ENCODE assay signal across 22 mouse cellular contexts in genomic region chr14:59827409-59827808, GRCm38 (mm10).
"Had no signal": no experiment of that assay in that cellular context is flagged by ENCODE, and none has a peak within 500 bp of the region (broad histone marks: within the 10 kb centered on the region; RNA-seq: fewer than 3 reads in every experiment).

No protein-coding gene starts in this region.

- H3K27ac ChIP-seq: kidney, embryonic 15.5 days; layer of hippocampus, adult 2 months; left cerebral cortex, adult 2 months; liver, embryonic 13.5 days; midbrain, embryonic 10.5 days; midbrain, embryonic 13.5 days; neural tube, embryonic 13.5 days; stomach, embryonic 15.5 days had no signal

- ATAC-seq: intestine, postnatal 0 days; lung, postnatal 0 days; midbrain, embryonic 13.5 days; midbrain, embryonic 16.5 days had no signal

- H3K4me3 ChIP-seq: kidney, embryonic 15.5 days; layer of hippocampus, adult 2 months; left cerebral cortex, adult 2 months; liver, embryonic 13.5 days; megakaryocyte, embryonic 14.5 days; midbrain, embryonic 10.5 days; midbrain, embryonic 13.5 days; myocyte; neural tube, embryonic 13.5 days; stomach, embryonic 15.5 days had no signal

- H3K36me3 ChIP-seq: kidney, embryonic 15.5 days; liver, embryonic 13.5 days; midbrain, embryonic 10.5 days; midbrain, embryonic 13.5 days; neural tube, embryonic 13.5 days; stomach, embryonic 15.5 days had no signal

- H3K9me3 ChIP-seq: kidney, embryonic 15.5 days; liver, embryonic 13.5 days; midbrain, embryonic 10.5 days; midbrain, embryonic 13.5 days; neural tube, embryonic 13.5 days; stomach, embryonic 15.5 days had no signal

- H3K4me2 ChIP-seq: kidney, embryonic 15.5 days; liver, embryonic 13.5 days; midbrain, embryonic 13.5 days; neural tube, embryonic 13.5 days; stomach, embryonic 15.5 days had no signal

- H3K4me1 ChIP-seq: kidney, embryonic 15.5 days; liver, embryonic 13.5 days; megakaryocyte, embryonic 14.5 days; midbrain, embryonic 10.5 days; midbrain, embryonic 13.5 days; neural tube, embryonic 13.5 days; stomach, embryonic 15.5 days had no signal

- H3K27me3 ChIP-seq: kidney, embryonic 15.5 days; liver, embryonic 13.5 days; megakaryocyte, embryonic 14.5 days; midbrain, embryonic 13.5 days; neural tube, embryonic 13.5 days; stomach, embryonic 15.5 days had no signal

- H3K9ac ChIP-seq: kidney, embryonic 15.5 days; liver, embryonic 13.5 days; midbrain, embryonic 13.5 days; neural tube, embryonic 13.5 days; stomach, embryonic 15.5 days had no signal

- DNase-seq: kidney, adult 8-10 months; kidney, postnatal 25 days; layer of hippocampus, postnatal 36 days; liver, embryonic 13.5 days; lung, adult 2 months; lung, postnatal 36 days; retina, postnatal 1 day; right cerebral cortex, postnatal 25 days; spleen, adult 18-20 months; thymus, postnatal 36 days had no signal
